Mouse (Mus musculus) activated CD4-positive, CD25-positive, alpha-beta regulatory T cell, adult 4 months (primary cell): ENCODE results near the gene Olfr959. TPM values are rescaled to one million over a fixed set of nuclear protein-coding genes. Genes with fewer than 3 reads are reported as not detected.

ENCODE experiments used
- ATAC-seq: one replicate; pipeline ENCODE4 v1.8.0; 2017
- polyA plus RNA-seq, 2 experiments: library from polyadenylated mRNA; unstranded; fragments of 100-300 nt; shearing (Covaris generic); gene quantifications; one replicate each; pipeline ENCODE4 v1.2.1; 2017

The Olfr959 gene
- polyA plus RNA-seq, result not detected

GRCm38 (mm10) chr9:39575469-39575868 is at the start of gene Olfr959:
Olfr959 (minus strand) TSS chr9:39575569.
- ATAC-seq, result no peak

GRCm38 (mm10) chr9:39624711-39625110 is 49.3 kb upstream of the Olfr959 start:
- ATAC-seq, result no peak

GRCm38 (mm10) chr9:39623783-39624182 is 48.4 kb upstream of the Olfr959 start:
- no peak for ATAC-seq

- no peak for ATAC-seq
Observed at GRCm38 (mm10) chr9:39621073-39621472, 45.7 kb upstream of the Olfr959 start, which contains the start of gene Olfr960. Olfr960 (plus strand) TSS chr9:39621373.

- ATAC-seq, result no peak
Observed at GRCm38 (mm10) chr9:39611953-39612352, 36.6 kb upstream of the Olfr959 start.

GRCm38 (mm10) chr9:39610355-39610754 is 35.0 kb upstream of the Olfr959 start, which contains the start of gene Olfr148:
Olfr148 (plus strand) TSS chr9:39610655.
- no peak for ATAC-seq

- no peak for ATAC-seq
Observed at GRCm38 (mm10) chr9:39608497-39608896, 33.1 kb upstream of the Olfr959 start.

GRCm38 (mm10) chr9:39603999-39604453 is 28.7 kb upstream of the Olfr959 start, which contains the start of gene AW551984:
AW551984 (minus strand) TSS chr9:39604403.
- no peak for ATAC-seq

- no peak for ATAC-seq
Observed at GRCm38 (mm10) chr9:39603333-39603845, 28.0 kb upstream of the Olfr959 start.

GRCm38 (mm10) chr9:39602536-39603332 is 27.4 kb upstream of the Olfr959 start:
- no peak for ATAC-seq

- ATAC-seq, result no peak
Observed at GRCm38 (mm10) chr9:39577050-39577449, 1.7 kb upstream of the Olfr959 start.

GRCm38 (mm10) chr9:39558349-39558647 is 17.1 kb downstream of the Olfr959 start:
- no peak for ATAC-seq

- ATAC-seq, result no peak
Observed at GRCm38 (mm10) chr9:39557529-39558348, 17.6 kb downstream of the Olfr959 start.

GRCm38 (mm10) chr9:39553946-39554345 is 21.4 kb downstream of the Olfr959 start, which contains the start of gene Olfr958:
Olfr958 (minus strand) TSS chr9:39554054.
- no peak for ATAC-seq

- ATAC-seq, result no peak
Observed at GRCm38 (mm10) chr9:39550806-39551205, 24.6 kb downstream of the Olfr959 start.

GRCm38 (mm10) chr9:39523616-39524285 is 51.6 kb downstream of the Olfr959 start:
- ATAC-seq, result no peak

Other genes starting within 250 kb of the Olfr959 start
- not detected for gene Olfr948, start 249.5 kb downstream of the Olfr959 start, polyA plus RNA-seq
- not detected for gene Olfr951, start 188.2 kb downstream of the Olfr959 start, polyA plus RNA-seq
- not detected for gene Olfr952, start 148.4 kb downstream of the Olfr959 start, polyA plus RNA-seq
- gene Olfr954, start 118.9 kb downstream of the Olfr959 start, polyA plus RNA-seq, result under 1 TPM in 1 of 2 experiments, not detected in 1; 0.16 TPM
- not detected for gene Olfr955, start 103.6 kb downstream of the Olfr959 start, polyA plus RNA-seq
- not detected for gene Olfr44, start 81.6 kb downstream of the Olfr959 start, polyA plus RNA-seq
- gene Olfr957, start 59.8 kb downstream of the Olfr959 start, polyA plus RNA-seq, result not detected
- not detected for gene Olfr958, start 21.5 kb downstream of the Olfr959 start, polyA plus RNA-seq
- not detected for gene AW551984, start 28.8 kb upstream of the Olfr959 start, polyA plus RNA-seq
- gene Olfr148, start 35.1 kb upstream of the Olfr959 start, polyA plus RNA-seq, result not detected
- not detected for gene Olfr960, start 45.8 kb upstream of the Olfr959 start, polyA plus RNA-seq
- gene Olfr961, start 69.5 kb upstream of the Olfr959 start, polyA plus RNA-seq, result under 1 TPM in 1 of 2 experiments, not detected in 1; 0.18 TPM
- gene Olfr963, start 91.6 kb upstream of the Olfr959 start, polyA plus RNA-seq, result not detected
- under 1 TPM in 1 of 2 experiments, not detected in 1; 0.44 TPM for gene Olfr149, start 131.5 kb upstream of the Olfr959 start, polyA plus RNA-seq
- gene Olfr965, start 135.8 kb upstream of the Olfr959 start, polyA plus RNA-seq, result not detected
- gene Olfr150, start 155.4 kb upstream of the Olfr959 start, polyA plus RNA-seq, result not detected
- not detected for gene Olfr967, start 170.7 kb upstream of the Olfr959 start, polyA plus RNA-seq
- gene Olfr968, start 207.7 kb upstream of the Olfr959 start, polyA plus RNA-seq, result not detected
- gene Olfr969, start 215.4 kb upstream of the Olfr959 start, polyA plus RNA-seq, result not detected
- gene Olfr970, start 233.3 kb upstream of the Olfr959 start, polyA plus RNA-seq, result not detected